Mouse (Mus musculus): ENCODE data around the gene Hist1h3f.
"Not testable (repeated sequence)": the region's sequence is repeated elsewhere in the genome, so short reads cannot be mapped to it uniquely, and the experiment has no call there.

Hist1h3f gene

DNA sequence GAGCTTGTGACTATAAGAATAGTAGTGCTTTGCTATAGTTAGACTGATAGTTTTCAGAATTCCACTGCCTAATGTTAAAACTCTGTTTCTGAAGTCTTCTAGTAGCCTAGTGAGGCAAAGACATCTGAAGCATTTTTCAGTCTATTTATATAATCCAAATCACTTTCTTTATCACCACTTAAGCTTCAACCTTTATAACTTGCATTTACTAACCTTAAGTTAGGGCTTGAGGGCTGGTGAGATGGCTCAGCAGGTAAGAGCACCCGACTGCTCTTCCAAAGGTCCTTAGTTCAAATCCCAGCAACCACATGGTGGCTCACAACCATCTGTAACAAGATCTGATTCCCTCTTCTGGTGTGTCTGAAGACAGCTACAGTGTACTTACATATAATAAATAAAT is 4.0 kb upstream of the Hist1h3f start:
- DNase-seq: not testable (repeated sequence)

DNA sequence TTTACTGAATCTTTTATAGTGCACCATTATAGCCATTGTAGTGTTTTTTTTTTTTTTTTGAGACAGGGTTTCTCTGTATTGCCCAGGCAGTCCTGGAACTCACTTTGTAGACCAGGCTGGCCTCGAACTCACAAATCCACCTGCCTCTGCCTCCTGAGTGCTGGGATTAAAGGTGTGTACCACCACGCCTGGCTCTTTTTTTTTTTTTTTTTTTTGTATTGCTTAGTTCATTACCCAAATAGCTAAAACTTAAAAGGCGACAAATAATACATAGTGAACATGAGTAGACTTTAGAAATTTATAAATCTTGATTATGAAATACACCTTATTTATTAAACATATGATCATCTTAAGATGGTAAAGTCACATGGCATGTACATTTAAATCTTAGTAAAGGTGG is 2.4 kb upstream of the Hist1h3f start:
- DNase-seq: no peak

DNA sequence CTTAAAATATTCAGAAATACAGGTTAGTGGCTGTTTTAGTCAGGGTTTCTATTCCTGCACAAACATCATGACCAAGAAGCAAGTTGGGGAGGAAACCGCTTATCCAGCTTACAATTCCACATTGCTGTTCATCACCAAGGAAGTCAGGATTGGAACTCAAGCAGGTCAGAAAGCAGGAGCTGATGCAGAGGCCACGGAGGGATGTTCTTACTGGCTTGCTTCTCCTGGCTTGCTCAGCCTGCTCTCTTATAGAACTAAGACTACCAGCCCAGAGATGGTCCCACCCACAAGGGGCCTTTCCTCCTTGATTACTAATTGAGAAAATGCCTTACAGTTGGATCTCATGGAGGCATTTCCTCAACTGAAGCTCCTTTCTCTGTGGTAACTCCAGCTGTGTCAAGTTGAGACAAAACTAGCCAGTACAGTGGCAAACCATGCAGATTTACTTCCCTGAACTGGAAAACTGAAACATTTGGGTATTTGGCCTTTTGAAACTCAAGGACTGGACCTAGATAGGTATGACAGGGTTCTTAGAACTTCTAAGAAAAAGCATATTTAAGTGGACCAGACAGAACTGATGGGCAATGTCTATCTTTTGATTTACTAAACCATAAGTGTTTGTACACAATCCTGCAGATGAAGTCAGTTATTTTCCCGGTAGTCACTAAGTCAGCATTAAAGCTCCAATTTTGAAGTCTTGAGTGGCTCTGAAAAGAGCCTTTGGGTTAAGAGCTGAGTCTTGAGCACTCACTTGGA is 1.4 kb upstream of the Hist1h3f start:
- DNase-seq: not testable (repeated sequence)

- peak; percentile 55 for DNase-seq
These were observed 749 bp upstream of the Hist1h3f start, which contains the start of gene Hist1h2bh for GRCm38 (mm10) chr13:23542999-23543607. Hist1h2bh (minus strand) TSS chr13:23543392.

DNA sequence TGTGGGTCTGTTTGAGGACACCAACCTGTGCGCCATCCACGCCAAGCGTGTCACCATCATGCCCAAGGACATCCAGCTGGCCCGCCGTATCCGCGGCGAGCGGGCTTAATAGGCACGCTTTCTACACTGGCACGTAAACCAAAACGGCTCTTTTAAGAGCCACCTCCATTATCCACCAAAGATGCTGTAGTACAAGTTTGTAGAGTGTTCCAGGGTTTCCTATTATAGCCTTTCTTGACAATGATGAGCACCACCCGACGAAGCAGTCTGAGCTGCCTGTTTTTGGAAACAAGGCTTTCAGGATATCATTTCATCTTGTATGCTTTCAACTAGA is 902 bp downstream of the Hist1h3f start:
- DNase-seq: peak; percentile 25

DNA sequence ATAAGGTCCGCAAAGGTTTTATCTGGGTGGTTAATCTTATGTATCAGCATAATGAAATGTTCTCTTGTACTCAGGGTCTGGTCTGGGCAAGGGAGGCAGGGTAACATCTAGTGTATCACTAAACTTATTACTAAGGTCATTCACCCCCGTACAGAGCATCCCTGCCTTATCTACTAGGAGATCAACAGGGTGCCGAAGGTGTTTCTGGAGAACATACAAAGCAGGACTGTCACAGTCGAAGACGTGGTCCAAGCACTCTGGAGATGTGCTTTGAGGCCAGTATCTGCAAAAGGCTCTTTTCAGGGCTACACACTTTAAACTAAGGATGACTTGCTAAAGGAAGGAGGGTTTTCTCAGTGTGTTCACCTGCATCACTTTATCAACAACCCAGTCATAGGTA is 2.8 kb downstream of the Hist1h3f start:
- no peak for DNase-seq

GRCm38 (mm10) chr13:23550761-23551145 is 6.9 kb downstream of the Hist1h3f start:
- DNase-seq: no peak

- DNase-seq: peak; percentile 74
These were observed 7.4 kb downstream of the Hist1h3f start, which contains the start of gene Hist1h4f for GRCm38 (mm10) chr13:23551146-23551834. Hist1h4f (minus strand) TSS chr13:23551648.

DNA sequence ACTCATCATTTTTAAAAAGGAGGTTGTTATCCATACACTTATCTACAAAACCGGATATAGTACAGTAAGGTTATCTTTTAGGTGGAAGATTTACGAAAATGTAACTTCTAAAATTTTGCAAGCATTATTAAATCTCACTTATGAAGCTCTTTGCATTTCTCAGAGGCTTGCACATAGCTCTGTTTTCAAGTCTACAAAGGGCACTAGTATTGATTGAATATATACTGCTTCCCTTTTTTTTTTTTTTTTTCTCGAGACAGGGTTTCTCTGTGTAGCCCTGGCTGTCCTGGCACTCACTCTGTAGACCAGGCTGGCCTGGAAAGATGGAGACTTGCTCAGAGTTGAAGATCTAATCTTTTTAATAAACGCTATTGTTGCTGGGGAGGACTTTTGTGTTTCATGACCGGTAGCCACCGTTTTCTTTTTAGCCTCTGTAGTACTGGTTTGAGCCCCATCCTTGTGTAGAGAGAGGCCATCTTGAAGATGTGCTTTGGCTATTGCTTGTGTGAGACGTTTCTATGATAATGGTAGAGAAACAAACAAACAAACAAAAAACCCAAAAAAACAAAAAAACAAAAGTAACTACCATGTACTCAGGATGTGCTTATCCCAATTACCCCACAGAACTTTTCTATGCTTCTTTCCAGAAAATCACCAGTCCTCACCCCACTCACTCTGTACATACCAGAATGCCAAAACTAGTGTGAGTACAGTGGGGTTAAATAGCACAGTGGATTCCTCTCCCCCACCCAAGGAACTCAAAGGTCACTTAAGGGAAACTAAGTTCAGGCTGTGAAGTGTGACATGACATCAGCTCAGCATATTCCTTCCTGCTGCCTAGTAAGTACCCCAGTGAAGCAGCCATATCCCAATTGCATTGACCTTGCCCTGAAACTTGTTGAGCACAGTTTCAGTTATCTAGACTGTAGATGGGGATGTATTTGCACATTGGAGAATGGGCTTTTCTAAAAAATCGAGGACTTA is 8.4 kb downstream of the Hist1h3f start:
- DNase-seq: no peak

GRCm38 (mm10) chr13:23552962-23553361 is 9.1 kb downstream of the Hist1h3f start, which contains the start of gene Hist1h1d:
Hist1h1d (plus strand) TSS chr13:23553262.
- no peak for DNase-seq

DNA sequence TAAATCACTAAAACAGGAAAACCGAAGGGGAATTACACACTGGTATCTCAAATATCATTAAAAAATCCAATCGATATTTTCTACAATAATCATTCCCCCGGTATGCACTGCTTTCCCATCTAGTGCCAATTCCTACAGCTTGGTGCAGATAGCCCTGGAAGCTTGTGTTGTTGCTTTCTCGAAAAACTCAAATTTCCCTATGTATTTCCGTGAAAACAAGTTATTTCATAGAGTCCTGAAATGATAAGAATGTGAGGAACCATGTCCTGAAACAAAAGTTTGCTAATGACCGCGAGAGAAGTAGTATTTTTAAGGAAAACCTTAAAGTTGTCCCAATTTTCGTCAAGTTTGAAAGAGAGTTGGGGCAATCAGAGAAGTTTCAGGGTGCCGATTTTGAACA is 10.5 kb downstream of the Hist1h3f start:
- DNase-seq: no peak

- DNase-seq: peak; percentile 58
These were observed 11.3 kb downstream of the Hist1h3f start for GRCm38 (mm10) chr13:23554925-23555838.

- DNase-seq: peak; percentile 48
These were observed 12.1 kb downstream of the Hist1h3f start for GRCm38 (mm10) chr13:23555839-23556416.

- no peak for DNase-seq
These were observed 13.1 kb downstream of the Hist1h3f start for GRCm38 (mm10) chr13:23556906-23557305.

DNA sequence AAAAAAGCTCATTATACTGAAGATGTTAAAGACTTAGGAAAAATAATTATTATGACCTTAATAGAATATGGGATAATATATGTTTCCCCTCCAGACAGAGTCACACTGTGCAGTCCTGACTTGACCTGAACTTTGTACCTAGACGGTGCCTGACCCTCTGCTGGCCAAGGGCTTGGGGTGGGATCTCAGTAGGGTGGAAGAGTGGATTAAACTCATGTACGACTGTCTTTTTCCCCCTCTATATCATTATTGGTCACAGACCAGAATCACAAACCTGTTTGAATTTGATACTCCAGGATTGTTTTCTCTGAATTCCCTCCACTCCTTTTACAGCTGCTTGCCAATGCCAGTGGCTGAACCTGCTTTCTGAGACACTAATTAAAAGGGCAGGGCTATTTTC is 16.8 kb downstream of the Hist1h3f start:
- DNase-seq: not testable (repeated sequence)

- not testable (repeated sequence) for DNase-seq
These were observed 17.7 kb downstream of the Hist1h3f start for GRCm38 (mm10) chr13:23561531-23561882.

GRCm38 (mm10) chr13:23561883-23562659 is 18.2 kb downstream of the Hist1h3f start, which contains the start of gene Hist1h3e:
Hist1h3e (minus strand) TSS chr13:23562369.
- DNase-seq: peak; percentile 89

DNA sequence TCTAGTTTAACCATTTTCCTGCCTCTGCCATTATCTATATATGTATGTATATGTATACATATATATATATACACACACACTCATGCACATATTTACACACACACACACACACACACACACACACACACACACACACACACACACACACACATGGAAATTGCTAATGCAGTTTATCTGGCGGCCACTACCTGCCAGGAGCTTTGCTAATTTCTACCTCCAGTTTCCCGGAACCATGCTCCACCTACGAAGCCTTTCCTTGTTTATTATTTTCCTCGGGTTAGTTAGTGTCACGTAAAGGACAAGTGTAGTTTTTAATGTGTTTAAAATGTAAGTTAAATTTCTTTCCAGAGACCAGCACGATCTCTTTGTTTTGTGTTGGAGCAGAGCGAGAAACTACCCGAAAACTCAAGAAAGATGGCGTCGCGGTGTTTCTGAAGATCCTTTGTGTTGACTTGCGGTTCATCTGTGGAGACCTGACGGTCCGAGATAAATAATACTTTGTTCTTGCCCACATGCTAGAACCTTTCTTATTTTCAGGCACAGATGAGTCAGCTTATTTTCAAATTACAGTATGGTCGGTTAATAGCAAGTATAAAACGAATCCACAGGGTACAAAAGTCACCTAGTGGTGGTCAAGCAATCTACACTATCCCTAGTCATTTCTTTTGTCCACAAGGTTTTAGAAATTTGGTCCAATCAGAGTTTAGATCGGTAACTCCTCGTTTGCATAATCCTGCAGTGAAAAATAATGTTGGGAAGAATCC is 19.0 kb downstream of the Hist1h3f start:
- no peak for DNase-seq

GRCm38 (mm10) chr13:23564482-23564881 is 20.6 kb downstream of the Hist1h3f start:
- no peak for DNase-seq
